Mouse (Mus musculus): Measurements from ENCODE around the gene Ctnna2. TPM values are rescaled to one million over a fixed set of nuclear protein-coding genes. Genes with fewer than 3 reads are reported as not detected.

Ctnna2 gene
- polyA plus RNA-seq, 1 experiment from 2014 or later: 9.6 TPM

DNA sequence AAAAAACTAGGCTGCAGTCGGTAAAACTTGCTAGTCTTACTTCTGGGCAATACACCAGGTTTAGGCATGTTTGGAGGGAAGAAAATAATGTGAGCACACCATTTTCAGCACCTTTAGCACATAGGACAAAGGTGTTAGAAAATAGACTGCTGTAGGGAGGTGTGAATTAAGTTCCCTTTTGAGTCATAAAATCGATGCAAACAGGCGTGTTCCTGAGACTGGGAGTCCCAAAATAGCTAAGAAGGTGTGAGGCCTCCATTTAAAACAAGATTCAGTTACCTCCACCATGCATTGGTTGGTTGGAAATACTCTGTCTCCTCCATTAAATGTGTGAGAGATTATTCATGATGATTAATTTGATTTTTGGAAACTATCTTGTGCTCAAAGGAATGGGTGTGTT is 50.1 kb downstream of the Ctnna2 start:
- ATAC-seq (ENCODE audit: low read depth) (no peak), DNase-seq (ENCODE audit: low spot score) (no peak)
- Histone ChIP-seq H3K9ac (ENCODE audit: low read depth, low read length) (no peak overlapping the region), H3K27ac (replicated peaks; ENCODE audit: low read depth, low read length) (no peak overlapping the region), H3K4me1 (ENCODE audit: control insufficient read depth, insufficient read depth, low read length) (no peaks in the 10 kb centered on the region), H3K9me3 (ENCODE audit: control insufficient read depth, low read length) (no peaks in the 10 kb centered on the region), H3K4me2 (ENCODE audit: low read depth, low read length) (no peak overlapping the region), H3K4me3 (ENCODE audit: low read depth, low read length) (no peak overlapping the region), H3K27me3 (replicated peaks; ENCODE audit: control insufficient read depth, insufficient read depth, low read length) (no peaks in the 10 kb centered on the region), H3K36me3 (ENCODE audit: control insufficient read depth, insufficient read depth, low read length) (no peaks in the 10 kb centered on the region)
- WGBS: 82% methylated on average over 3 of the region's 3 CpGs

DNA sequence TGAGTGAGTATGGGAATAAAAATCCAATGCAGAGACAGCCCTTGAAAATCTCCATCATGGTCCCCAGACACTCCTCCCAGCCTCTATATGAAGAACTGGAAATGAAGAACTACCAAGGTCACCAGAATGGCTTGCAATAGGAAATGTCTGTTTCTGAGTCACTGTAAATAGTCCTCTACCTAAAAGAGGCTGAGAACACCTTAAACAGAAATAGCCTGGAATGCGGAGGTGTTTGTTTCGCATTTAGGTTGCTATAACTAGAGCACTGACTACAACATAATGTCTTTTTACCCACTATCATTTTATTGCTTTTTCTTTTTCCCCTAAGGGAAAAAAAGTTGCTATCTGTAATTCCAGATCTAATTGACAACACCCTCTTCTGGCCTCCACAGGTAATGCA is 106.3 kb downstream of the Ctnna2 start:
- DNase-seq (ENCODE audit: low spot score): no peak
- no peak for ATAC-seq (ENCODE audit: low read depth)
- Histone ChIP-seq H3K4me3 (ENCODE audit: low read depth, low read length) (no peak overlapping the region), H3K9ac (ENCODE audit: low read depth, low read length) (no peak overlapping the region), H3K36me3 (ENCODE audit: control insufficient read depth, insufficient read depth, low read length) (no peaks in the 10 kb centered on the region), H3K9me3 (ENCODE audit: control insufficient read depth, low read length) (no peaks in the 10 kb centered on the region), H3K27me3 (replicated peaks; ENCODE audit: control insufficient read depth, insufficient read depth, low read length) (no peaks in the 10 kb centered on the region), H3K4me1 (ENCODE audit: control insufficient read depth, insufficient read depth, low read length) (no peaks in the 10 kb centered on the region), H3K4me2 (ENCODE audit: low read depth, low read length) (no peak overlapping the region), H3K27ac (replicated peaks; ENCODE audit: low read depth, low read length) (no peak overlapping the region)
- 99% methylated on average over 2 of the region's 2 CpGs for WGBS

DNA sequence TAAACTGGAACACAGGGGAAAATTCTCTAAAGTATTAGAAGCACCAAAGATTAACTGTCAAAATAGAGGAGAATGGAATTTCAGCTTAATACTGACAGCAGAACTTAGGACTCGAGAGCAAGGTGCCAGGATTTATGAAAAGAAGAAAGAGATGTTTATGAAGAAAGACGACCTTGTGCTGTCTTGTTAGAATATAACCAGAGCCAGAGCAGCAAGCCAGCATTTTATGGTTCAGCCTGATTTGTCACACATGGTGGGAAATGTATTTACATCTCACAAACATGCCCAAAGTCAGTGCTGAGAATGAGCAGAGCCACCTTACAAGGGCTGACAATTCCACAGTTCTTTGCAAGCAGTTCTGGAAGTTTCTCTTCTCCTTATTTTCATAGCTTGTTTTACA is 110.2 kb downstream of the Ctnna2 start:
- DNase-seq (ENCODE audit: low spot score) (peak; percentile 69), ATAC-seq (ENCODE audit: low read depth) (no peak)
- Histone ChIP-seq H3K9me3 (ENCODE audit: control insufficient read depth, low read length) (no peaks in the 10 kb centered on the region), H3K4me2 (ENCODE audit: low read depth, low read length) (no peak overlapping the region), H3K27me3 (replicated peaks; ENCODE audit: control insufficient read depth, insufficient read depth, low read length) (no peaks in the 10 kb centered on the region), H3K27ac (replicated peaks; ENCODE audit: low read depth, low read length) (no peak overlapping the region), H3K4me1 (ENCODE audit: control insufficient read depth, insufficient read depth, low read length) (no peaks in the 10 kb centered on the region), H3K36me3 (ENCODE audit: control insufficient read depth, insufficient read depth, low read length) (no peaks in the 10 kb centered on the region), H3K9ac (ENCODE audit: low read depth, low read length) (no peak overlapping the region), H3K4me3 (ENCODE audit: low read depth, low read length) (no peak overlapping the region)
- 15% methylated on average over 2 of the region's 2 CpGs for WGBS

DNA sequence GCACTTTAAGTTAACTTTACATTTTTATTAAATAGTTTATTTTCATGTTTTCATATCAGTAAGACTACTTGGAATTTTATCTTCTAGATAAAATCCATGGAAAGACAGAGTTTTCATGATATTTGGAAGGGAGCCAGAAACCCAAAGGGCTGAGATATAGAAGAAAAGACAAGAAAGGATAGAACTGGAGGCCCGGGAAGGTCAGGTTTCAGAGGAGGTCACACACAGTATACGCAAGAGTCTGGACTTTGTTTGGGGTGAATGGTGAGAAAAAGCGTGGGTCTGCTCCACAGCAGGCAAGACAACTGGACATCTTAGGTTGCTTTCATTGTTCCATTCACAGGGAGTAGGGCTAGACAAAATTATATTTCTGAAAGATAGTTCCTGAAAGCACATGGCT is 111.4 kb downstream of the Ctnna2 start:
- Histone ChIP-seq H3K27ac (replicated peaks; ENCODE audit: low read depth, low read length) (no peak overlapping the region), H3K4me1 (ENCODE audit: control insufficient read depth, insufficient read depth, low read length) (no peaks in the 10 kb centered on the region), H3K36me3 (ENCODE audit: control insufficient read depth, insufficient read depth, low read length) (no peaks in the 10 kb centered on the region), H3K4me3 (ENCODE audit: low read depth, low read length) (no peak overlapping the region), H3K9me3 (ENCODE audit: control insufficient read depth, low read length) (no peaks in the 10 kb centered on the region), H3K4me2 (ENCODE audit: low read depth, low read length) (no peak overlapping the region), H3K27me3 (replicated peaks; ENCODE audit: control insufficient read depth, insufficient read depth, low read length) (no peaks in the 10 kb centered on the region), H3K9ac (ENCODE audit: low read depth, low read length) (no peak overlapping the region)
- ATAC-seq (ENCODE audit: low read depth) (no peak), DNase-seq (ENCODE audit: low spot score) (peak; percentile 20)
- WGBS: 21% methylated on average over 3 of the region's 3 CpGs

DNA sequence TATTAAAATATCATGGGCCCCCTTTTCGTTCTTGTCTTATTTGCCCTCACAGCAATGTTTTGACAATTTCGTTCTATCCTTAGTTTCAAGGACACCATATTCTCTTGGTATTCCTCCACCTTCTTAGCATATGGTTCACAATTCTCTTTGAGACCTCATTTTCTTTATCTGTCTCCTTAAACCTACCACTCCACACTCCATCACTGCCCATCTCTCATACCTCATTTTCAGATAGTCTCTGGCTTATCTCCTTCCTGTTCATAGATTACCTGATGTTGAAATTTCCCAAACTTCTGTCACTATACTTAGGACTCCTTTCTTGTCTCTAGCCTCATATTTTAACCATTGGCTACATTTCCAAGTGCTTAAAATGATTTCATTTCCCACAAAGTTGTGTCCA is 116.1 kb downstream of the Ctnna2 start:
- H3K4me2 ChIP-seq (ENCODE audit: low read depth, low read length): no peak overlapping the region
- no peak for DNase-seq (ENCODE audit: low spot score)
- no peak overlapping the region for H3K27ac ChIP-seq (replicated peaks; ENCODE audit: low read depth, low read length)
- H3K9me3 ChIP-seq (ENCODE audit: control insufficient read depth, low read length): no peaks in the 10 kb centered on the region
- H3K4me1 ChIP-seq (ENCODE audit: control insufficient read depth, insufficient read depth, low read length): no peaks in the 10 kb centered on the region
- H3K27me3 ChIP-seq (replicated peaks; ENCODE audit: control insufficient read depth, insufficient read depth, low read length): no peaks in the 10 kb centered on the region
- no peaks in the 10 kb centered on the region for H3K36me3 ChIP-seq (ENCODE audit: control insufficient read depth, insufficient read depth, low read length)
- 88% methylated on average over 2 of the region's 2 CpGs for WGBS
- H3K4me3 ChIP-seq (ENCODE audit: low read depth, low read length): no peak overlapping the region
- H3K9ac ChIP-seq (ENCODE audit: low read depth, low read length): no peak overlapping the region
- no peak for ATAC-seq (ENCODE audit: low read depth)

DNA sequence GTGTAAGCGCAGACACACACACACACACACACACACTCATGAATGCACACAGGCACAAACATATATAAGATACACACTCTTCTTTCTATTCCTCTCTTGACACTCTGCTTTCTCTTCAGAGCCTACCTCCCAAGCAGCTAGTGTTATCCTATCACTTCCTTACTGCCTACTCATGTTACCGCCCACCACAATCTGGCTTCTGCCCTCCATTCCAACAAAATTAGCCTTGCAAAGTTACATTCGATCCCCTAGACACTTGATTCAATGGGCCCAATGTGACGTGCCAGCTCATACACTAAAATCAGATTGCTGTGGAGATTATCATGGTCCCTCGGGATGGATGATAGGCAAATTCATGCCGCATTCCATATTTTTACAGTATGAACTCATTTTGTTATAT is 116.7 kb downstream of the Ctnna2 start:
- H3K27me3 ChIP-seq (replicated peaks; ENCODE audit: control insufficient read depth, insufficient read depth, low read length): no peaks in the 10 kb centered on the region
- 56% methylated on average over 6 of the region's 6 CpGs for WGBS
- H3K9ac ChIP-seq (ENCODE audit: low read depth, low read length): no peak overlapping the region
- no peak overlapping the region for H3K4me3 ChIP-seq (ENCODE audit: low read depth, low read length)
- no peaks in the 10 kb centered on the region for H3K9me3 ChIP-seq (ENCODE audit: control insufficient read depth, low read length)
- peak; percentile 33 for DNase-seq (ENCODE audit: low spot score)
- H3K4me1 ChIP-seq (ENCODE audit: control insufficient read depth, insufficient read depth, low read length): no peaks in the 10 kb centered on the region
- no peaks in the 10 kb centered on the region for H3K36me3 ChIP-seq (ENCODE audit: control insufficient read depth, insufficient read depth, low read length)
- H3K4me2 ChIP-seq (ENCODE audit: low read depth, low read length): no peak overlapping the region
- ATAC-seq (ENCODE audit: low read depth): no peak
- H3K27ac ChIP-seq (replicated peaks; ENCODE audit: low read depth, low read length): no peak overlapping the region

DNA sequence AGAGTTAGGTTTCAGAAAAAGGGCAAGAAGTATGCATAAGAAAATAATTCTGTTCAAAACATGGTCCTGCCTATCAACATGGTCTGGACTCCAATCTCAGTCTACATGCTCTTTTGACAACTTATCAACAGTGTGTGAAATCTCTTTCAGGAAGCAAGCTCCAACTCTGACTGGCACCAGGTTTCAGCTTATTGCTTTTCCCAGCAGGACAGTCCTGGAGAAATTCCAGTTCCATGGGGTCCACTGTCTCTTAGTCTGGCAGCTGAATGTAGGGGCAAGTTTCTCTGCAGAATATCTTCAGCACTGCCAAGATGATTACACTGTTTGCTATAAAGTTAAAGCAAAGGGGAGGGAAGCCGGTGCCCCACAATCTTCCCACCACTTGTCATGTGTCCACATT is 130.1 kb downstream of the Ctnna2 start:
- H3K27ac ChIP-seq (replicated peaks; ENCODE audit: low read depth, low read length): no peak overlapping the region
- H3K4me2 ChIP-seq (ENCODE audit: low read depth, low read length): no peak overlapping the region
- no peak overlapping the region for H3K4me3 ChIP-seq (ENCODE audit: low read depth, low read length)
- H3K9me3 ChIP-seq (ENCODE audit: control insufficient read depth, low read length): no peaks in the 10 kb centered on the region
- no peaks in the 10 kb centered on the region for H3K4me1 ChIP-seq (ENCODE audit: control insufficient read depth, insufficient read depth, low read length)
- H3K36me3 ChIP-seq (ENCODE audit: control insufficient read depth, insufficient read depth, low read length): no peaks in the 10 kb centered on the region
- H3K9ac ChIP-seq (ENCODE audit: low read depth, low read length): no peak overlapping the region
- ATAC-seq (ENCODE audit: low read depth) (no peak), DNase-seq (ENCODE audit: low spot score) (no peak)
- no peaks in the 10 kb centered on the region for H3K27me3 ChIP-seq (replicated peaks; ENCODE audit: control insufficient read depth, insufficient read depth, low read length)
- WGBS: 81% methylated on average over 1 of the region's 1 CpGs

DNA sequence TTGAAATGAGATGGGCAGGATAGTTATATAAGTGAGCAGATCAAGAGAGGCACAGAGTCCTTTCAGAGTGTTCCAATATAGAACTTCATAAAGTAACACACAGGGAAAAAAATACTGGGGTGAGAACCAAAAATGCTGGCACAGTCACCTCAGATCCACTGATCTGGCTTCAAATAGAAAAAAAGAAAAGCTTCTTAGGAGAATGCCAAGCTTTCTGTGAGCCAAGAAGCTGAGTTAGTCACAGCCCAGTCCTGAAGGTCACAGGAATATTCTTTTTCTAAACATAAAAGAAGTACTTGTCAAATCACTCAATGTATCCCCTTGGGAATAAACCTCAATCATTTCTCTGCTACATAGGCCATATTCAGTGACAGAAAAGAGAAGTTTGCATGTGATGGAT is 130.7 kb downstream of the Ctnna2 start:
- no peaks in the 10 kb centered on the region for H3K4me1 ChIP-seq (ENCODE audit: control insufficient read depth, insufficient read depth, low read length)
- ATAC-seq (ENCODE audit: low read depth): no peak
- H3K4me3 ChIP-seq (ENCODE audit: low read depth, low read length): no peak overlapping the region
- no peaks in the 10 kb centered on the region for H3K36me3 ChIP-seq (ENCODE audit: control insufficient read depth, insufficient read depth, low read length)
- no peak overlapping the region for H3K4me2 ChIP-seq (ENCODE audit: low read depth, low read length)
- H3K9ac ChIP-seq (ENCODE audit: low read depth, low read length): no peak overlapping the region
- no peaks in the 10 kb centered on the region for H3K9me3 ChIP-seq (ENCODE audit: control insufficient read depth, low read length)
- H3K27ac ChIP-seq (replicated peaks; ENCODE audit: low read depth, low read length): no peak overlapping the region
- H3K27me3 ChIP-seq (replicated peaks; ENCODE audit: control insufficient read depth, insufficient read depth, low read length): no peaks in the 10 kb centered on the region
- no peak for DNase-seq (ENCODE audit: low spot score)

DNA sequence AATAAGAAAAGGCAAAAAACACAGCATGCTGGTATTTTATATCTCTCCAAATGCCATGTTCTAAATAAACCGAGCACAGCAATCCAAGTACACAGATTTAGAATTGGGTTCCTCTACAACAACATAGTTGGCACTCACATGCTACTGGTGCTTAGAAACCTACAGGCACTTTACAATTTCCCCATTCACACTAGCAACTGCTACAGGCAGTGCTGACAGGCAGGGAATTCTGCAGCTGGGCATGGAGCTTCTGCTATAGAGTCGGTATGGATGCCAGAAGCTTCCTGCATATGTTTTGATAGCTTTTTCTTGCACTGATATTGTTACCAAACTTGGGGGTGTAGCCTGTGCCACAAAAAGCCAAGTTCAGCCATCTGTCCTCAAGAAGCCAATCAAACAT is 131.8 kb downstream of the Ctnna2 start:
- Histone ChIP-seq H3K4me1 (ENCODE audit: control insufficient read depth, insufficient read depth, low read length) (no peaks in the 10 kb centered on the region), H3K4me2 (ENCODE audit: low read depth, low read length) (no peak overlapping the region), H3K27me3 (replicated peaks; ENCODE audit: control insufficient read depth, insufficient read depth, low read length) (no peaks in the 10 kb centered on the region), H3K9me3 (ENCODE audit: control insufficient read depth, low read length) (no peaks in the 10 kb centered on the region), H3K27ac (replicated peaks; ENCODE audit: low read depth, low read length) (no peak overlapping the region), H3K4me3 (ENCODE audit: low read depth, low read length) (no peak overlapping the region), H3K9ac (ENCODE audit: low read depth, low read length) (no peak overlapping the region), H3K36me3 (ENCODE audit: control insufficient read depth, insufficient read depth, low read length) (no peaks in the 10 kb centered on the region)
- WGBS: 77% methylated on average over 2 of the region's 2 CpGs
- ATAC-seq (ENCODE audit: low read depth): no peak
- no peak for DNase-seq (ENCODE audit: low spot score)

Data from embryonic facial prominence, embryonic 14.5 days (tissue).